Mouse (Mus musculus): ENCODE data around the gene Igsf1.

Igsf1 gene

GRCm38 (mm10) chrX:49797213-49798019, at the start of gene Igsf1:
Gene Igsf1 (minus strand): TSS chrX:49797749.
- no peak for DNase-seq

DNA sequence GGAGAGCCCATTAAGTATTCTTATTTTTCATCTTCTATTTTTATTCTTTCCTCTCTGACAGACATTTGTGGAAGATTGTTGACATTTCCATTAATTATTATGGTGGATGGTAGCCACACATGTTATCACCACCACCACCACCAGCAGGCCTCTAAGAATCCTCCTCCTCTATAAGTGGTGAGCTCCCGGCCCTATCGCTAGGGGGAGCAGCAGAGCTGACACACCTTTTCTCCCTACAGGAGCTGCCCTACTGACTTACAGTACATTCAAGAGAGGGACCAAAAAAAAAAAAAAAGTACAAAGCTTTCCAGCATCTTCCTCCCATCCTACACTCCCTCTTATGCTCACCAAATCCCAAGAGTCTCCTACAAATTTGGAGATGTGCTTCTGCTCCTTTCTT, 26.7 kb downstream of the Igsf1 start:
- DNase-seq = no peak

GRCm38 (mm10) chrX:49745192-49745591, 52.4 kb downstream of the Igsf1 start:
- DNase-seq = no peak

- no peak for DNase-seq
Measured at GRCm38 (mm10) chrX:49734959-49735358, 62.6 kb downstream of the Igsf1 start, which contains the start of gene Olfr1321. Gene Olfr1321 (minus strand): TSS chrX:49735059.
